Mouse (Mus musculus) neural tube, embryonic 11.5 days (tissue): Measurements from ENCODE around the gene Tspan13. TPM values are rescaled to one million over a fixed set of nuclear protein-coding genes. Genes with fewer than 3 reads are reported as not detected.

ENCODE experiments used
- ATAC-seq: fragments of 200-750 bp; cut with Nextera tagmentation; 2 replicates; pipeline ENCODE4 v1.8.0; 2017; ENCODE audit warnings: moderate number of reproducible peaks, mild to moderate bottlenecking, moderate TSS enrichment, moderate library complexity; ENCODE audit not compliant: insufficient read depth, low FRiP score, low TSS enrichment
- DNase-seq: peaks from one replicate; pipeline ENCODE4 v3.0.0-alpha.2; 2015; ENCODE audit warnings: low spot score
- H3K27ac ChIP-seq: fragments of 300-500 bp; sonication (generic); 2 replicates; pipeline ENCODE4 v1.5.1; 2014; ENCODE audit warnings: low read depth, mild to moderate bottlenecking, low read length
- H3K27me3 ChIP-seq: fragments of 300-500 bp; sonication (generic); 2 replicates; pipeline ENCODE4 v1.6.1; 2014; ENCODE audit warnings: mild to moderate bottlenecking, low read length, mixed read lengths; ENCODE audit not compliant: control insufficient read depth, insufficient read depth
- H3K36me3 ChIP-seq: fragments of 300-500 bp; sonication (generic); 2 replicates; pipeline ENCODE4 v1.6.1; 2014; ENCODE audit warnings: mild to moderate bottlenecking, low read length, moderate library complexity, mixed read lengths; ENCODE audit not compliant: control insufficient read depth, insufficient read depth
- H3K4me1 ChIP-seq: fragments of 300-500 bp; sonication (generic); 2 replicates; pipeline ENCODE4 v1.6.1; 2014; ENCODE audit warnings: low read length, mixed read lengths; ENCODE audit not compliant: control insufficient read depth, insufficient read depth
- H3K4me2 ChIP-seq: fragments of 300-500 bp; sonication (generic); 2 replicates; pipeline ENCODE4 v1.6.1; 2014; ENCODE audit warnings: low read depth, mild to moderate bottlenecking, moderate library complexity
- H3K4me3 ChIP-seq: fragments of 300-500 bp; sonication (generic); 2 replicates; pipeline ENCODE4 v1.5.1; 2014; ENCODE audit warnings: low read depth, low read length
- H3K9ac ChIP-seq: fragments of 300-500 bp; sonication (generic); 2 replicates; pipeline ENCODE4 v1.6.1; 2014; ENCODE audit warnings: mild to moderate bottlenecking, low read length
- H3K9me3 ChIP-seq: fragments of 300-500 bp; sonication (generic); 2 replicates; pipeline ENCODE4 v1.6.1; 2016; ENCODE audit warnings: low read length; ENCODE audit not compliant: control insufficient read depth
- WGBS: fragments of 180-500 bp; shearing (Covaris S2); extraction: QIAGEN DNeasy Blood & Tissue Kit; methylation state at CpG from one replicate; pipeline ENCODE4 v1.1.7; 2014; 5-methylcytosine and 5-hydroxymethylcytosine counted together
- polyA plus RNA-seq: library from polyadenylated mRNA; unstranded; fragments of >200 nt; fragmentation: Nextera tagmentation; extraction: Ambion mirVana; gene quantifications from 2 replicates; pipeline ENCODE4 v1.2.1, GENCODE M21; 2014

Tspan13 gene
- polyA plus RNA-seq, 1 experiment from 2014 or later: 158 TPM

- H3K4me2 ChIP-seq: no peak overlapping the region
Measured at GRCm38 (mm10) chr12:36039541-36040084, 2.7 kb downstream of the Tspan13 start.

GRCm38 (mm10) chr12:36036776-36037175, 5.5 kb downstream of the Tspan13 start:
- ATAC-seq (no peak), DNase-seq (no peak)
- Histone ChIP-seq H3K4me2 (no peak overlapping the region), H3K4me3 (no peak overlapping the region), H3K9ac (no peak overlapping the region), H3K4me1 (0 out of 2 replicates have a peak, but pooled peaks cover 3% of the 10 kb centered on the region), H3K27me3 (no peaks in the 10 kb centered on the region), H3K27ac (no peak overlapping the region), H3K36me3 (no peaks in the 10 kb centered on the region), H3K9me3 (no peaks in the 10 kb centered on the region)
- WGBS: 86% methylated on average over 10 of the region's 10 CpGs

More at GRCm38 (mm10) chr12:36039541-36040084, 2.7 kb downstream of the Tspan13 start:
- WGBS: 84% methylated on average over 9 of the region's 9 CpGs
- DNase-seq (no peak), ATAC-seq (no peak)
- Histone ChIP-seq H3K9me3 (no peaks in the 10 kb centered on the region), H3K27me3 (no peaks in the 10 kb centered on the region), H3K27ac (no peak overlapping the region), H3K36me3 (no peaks in the 10 kb centered on the region), H3K9ac (no peak overlapping the region), H3K4me1 (0 out of 2 replicates have a peak, but pooled peaks cover 3% of the 10 kb centered on the region), H3K4me3 (no peak overlapping the region)

DNA sequence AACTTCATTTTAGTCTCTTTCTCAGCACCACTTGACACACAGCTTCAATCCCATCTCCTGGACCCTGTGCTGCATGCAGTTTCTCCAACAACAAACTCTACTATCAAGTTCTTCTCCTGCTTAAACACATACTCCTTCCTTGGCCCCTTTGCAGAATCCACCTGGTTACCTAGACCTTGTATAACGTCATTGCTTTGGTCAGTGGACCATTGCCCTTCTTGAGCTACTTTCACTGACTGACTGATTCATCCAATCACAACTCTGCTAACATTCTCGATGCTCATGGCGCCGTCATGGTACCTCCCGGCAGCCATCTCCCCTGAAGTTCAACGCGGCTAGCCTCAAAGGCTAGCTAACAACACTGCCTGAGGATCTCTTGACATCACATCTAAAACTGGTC, 6.2 kb downstream of the Tspan13 start:
- no peaks in the 10 kb centered on the region for H3K36me3 ChIP-seq
- H3K9ac ChIP-seq: no peak overlapping the region
- ATAC-seq (no peak), DNase-seq (no peak)
- 97% methylated on average over 7 of the region's 7 CpGs for WGBS
- no peak overlapping the region for H3K4me3 ChIP-seq
- no peak overlapping the region for H3K27ac ChIP-seq
- no peaks in the 10 kb centered on the region for H3K9me3 ChIP-seq
- H3K27me3 ChIP-seq: no peaks in the 10 kb centered on the region
- H3K4me1 ChIP-seq: 0 out of 2 replicates have a peak, but pooled peaks cover 3% of the 10 kb centered on the region
- no peak overlapping the region for H3K4me2 ChIP-seq

DNA sequence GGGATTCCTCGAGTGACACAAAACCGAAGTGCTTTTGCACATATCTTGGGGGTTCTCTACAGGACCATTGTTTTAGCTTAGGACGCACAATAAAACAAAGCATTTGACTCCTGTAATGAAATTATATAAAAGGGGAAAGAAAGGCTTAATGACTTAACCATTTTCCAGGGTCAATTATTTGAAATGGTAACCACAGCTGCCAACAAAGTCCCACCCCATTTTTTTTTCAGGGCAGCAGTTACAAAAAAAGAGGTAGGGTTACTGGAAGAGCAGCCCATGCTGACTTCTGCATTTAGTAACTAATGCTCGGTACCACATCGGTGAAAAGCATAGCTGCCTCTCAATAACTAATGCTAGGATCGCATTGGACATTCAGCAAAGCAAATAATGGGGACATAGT, 6.8 kb downstream of the Tspan13 start:
- 92% methylated on average over 6 of the region's 6 CpGs for WGBS
- no peaks in the 10 kb centered on the region for H3K36me3 ChIP-seq

DNA sequence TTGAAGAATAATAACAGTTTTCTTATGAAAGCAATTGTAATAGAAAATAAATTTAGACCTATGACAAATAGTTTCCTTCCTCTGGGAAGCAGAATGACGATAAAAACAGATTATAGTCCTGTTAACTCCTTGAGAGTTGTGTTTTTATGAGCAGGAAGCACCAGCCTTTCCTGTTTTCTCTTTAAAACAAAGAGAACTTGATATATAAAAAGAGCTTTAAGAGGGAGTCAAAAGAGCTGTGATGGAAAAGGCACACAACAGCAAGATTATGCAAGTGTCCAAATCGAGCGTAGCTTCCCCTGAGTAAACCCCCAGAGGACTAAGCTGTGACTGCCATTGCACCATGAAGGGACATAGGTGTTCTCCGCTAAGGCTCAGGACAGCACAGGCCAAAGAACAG, 9.9 kb downstream of the Tspan13 start:
- Histone ChIP-seq H3K27ac (no peak overlapping the region), H3K4me3 (no peak overlapping the region), H3K4me2 (no peak overlapping the region), H3K9me3 (no peaks in the 10 kb centered on the region), H3K27me3 (no peaks in the 10 kb centered on the region), H3K9ac (no peak overlapping the region), H3K4me1 (no peaks in the 10 kb centered on the region), H3K36me3 (no peaks in the 10 kb centered on the region)
- ATAC-seq: no peak
- 80% methylated on average over 4 of the region's 4 CpGs for WGBS
- no peak for DNase-seq

More for the DNA sequence above, 6.8 kb downstream of the Tspan13 start:
- H3K4me3 ChIP-seq: no peak overlapping the region
- no peak overlapping the region for H3K4me2 ChIP-seq
- H3K9ac ChIP-seq: no peak overlapping the region
- H3K27ac ChIP-seq: no peak overlapping the region
- H3K4me1 ChIP-seq: no peaks in the 10 kb centered on the region
- ATAC-seq (no peak), DNase-seq (no peak)
- H3K27me3 ChIP-seq: no peaks in the 10 kb centered on the region
- H3K9me3 ChIP-seq: no peaks in the 10 kb centered on the region

DNA sequence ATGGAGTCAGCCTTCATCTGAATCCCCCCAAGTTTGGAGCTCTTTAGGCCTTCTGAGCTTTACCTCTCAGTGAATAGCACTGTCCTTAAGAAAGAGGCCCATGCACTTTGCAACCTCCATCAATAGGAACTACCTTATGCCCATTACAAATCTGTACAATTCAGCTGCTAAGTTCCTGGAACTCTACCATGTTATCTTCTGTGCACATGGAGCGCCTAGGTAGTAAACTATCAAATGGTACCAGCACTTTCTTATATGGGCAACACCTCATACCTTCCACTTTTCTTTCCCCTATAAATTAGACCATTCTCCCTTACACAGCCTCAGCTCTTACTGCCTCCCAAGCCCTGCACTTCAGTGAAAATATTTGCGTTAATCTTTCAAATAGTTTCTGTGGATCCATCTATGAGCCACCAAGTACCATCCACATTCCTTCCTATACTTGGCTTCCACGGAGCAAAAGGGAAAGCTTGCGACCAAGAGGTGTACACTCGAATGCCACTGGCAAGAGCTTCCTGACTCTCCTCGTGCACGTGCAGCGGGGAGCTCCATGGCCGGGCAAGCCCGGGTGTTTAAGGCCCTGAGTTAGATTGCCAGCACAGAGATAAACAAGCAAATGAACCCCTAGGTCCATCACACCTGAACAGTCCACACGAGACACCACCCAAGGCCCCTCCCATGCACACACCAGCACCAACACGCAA, 11.5 kb downstream of the Tspan13 start:
- Histone ChIP-seq H3K27ac (no peak overlapping the region), H3K4me2 (no peak overlapping the region), H3K4me1 (no peaks in the 10 kb centered on the region), H3K36me3 (no peaks in the 10 kb centered on the region), H3K27me3 (no peaks in the 10 kb centered on the region), H3K9ac (no peak overlapping the region), H3K9me3 (no peaks in the 10 kb centered on the region), H3K4me3 (no peak overlapping the region)
- DNase-seq (no peak), ATAC-seq (no peak; the same call in 1 of the 2 replicates)
- WGBS: 92% methylated on average over 12 of the region's 12 CpGs

GRCm38 (mm10) chr12:36029687-36030086, 12.6 kb downstream of the Tspan13 start:
- WGBS: 88% methylated on average over 4 of the region's 6 CpGs
- H3K4me2 ChIP-seq: no peak overlapping the region
- no peaks in the 10 kb centered on the region for H3K27me3 ChIP-seq
- H3K4me1 ChIP-seq: no peaks in the 10 kb centered on the region
- H3K9me3 ChIP-seq: no peaks in the 10 kb centered on the region
- ATAC-seq (no peak), DNase-seq (no peak)
- H3K4me3 ChIP-seq: no peak overlapping the region
- H3K27ac ChIP-seq: no peak overlapping the region
- no peak overlapping the region for H3K9ac ChIP-seq
- no peaks in the 10 kb centered on the region for H3K36me3 ChIP-seq

GRCm38 (mm10) chr12:36028968-36029645, 13.2 kb downstream of the Tspan13 start:
- no peaks in the 10 kb centered on the region for H3K36me3 ChIP-seq
- ATAC-seq: no peak
- H3K27ac ChIP-seq: no peak overlapping the region
- no peaks in the 10 kb centered on the region for H3K27me3 ChIP-seq
- no peaks in the 10 kb centered on the region for H3K9me3 ChIP-seq
- H3K4me3 ChIP-seq: no peak overlapping the region
- H3K4me2 ChIP-seq: no peak overlapping the region
- no peak overlapping the region for H3K9ac ChIP-seq
- no peaks in the 10 kb centered on the region for H3K4me1 ChIP-seq
- no peak for DNase-seq
- 78% methylated on average over 5 of the region's 5 CpGs for WGBS
